Mouse (Mus musculus) kidney, postnatal 14 days (tissue): Measurements from ENCODE around the gene Cntnap5a.

Experiments
- DNase-seq: peaks from one replicate; pipeline ENCODE4 v3.0.0; 2022; ENCODE audit warnings: mixed read lengths

Cntnap5a gene

DNA sequence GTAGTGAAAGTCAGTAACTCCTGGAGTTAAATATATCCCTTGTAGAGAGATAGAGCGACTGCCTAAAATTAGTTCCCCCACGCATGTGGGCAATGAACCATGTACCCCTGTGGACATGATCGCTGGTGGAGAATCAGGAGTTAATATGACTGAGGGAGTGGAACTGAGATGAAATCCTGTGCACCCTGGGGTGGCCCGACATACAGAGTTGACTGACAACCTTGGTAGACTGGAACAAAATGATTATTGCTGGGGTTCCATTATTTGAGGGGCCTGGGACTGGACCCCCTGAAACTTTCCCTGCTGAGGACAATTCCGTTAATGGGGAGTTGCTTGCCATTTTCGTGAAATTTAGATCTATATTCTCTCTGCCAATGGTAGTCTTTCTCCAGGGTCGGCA, 683.0 kb downstream of the Cntnap5a start:
- no peak for DNase-seq

DNA sequence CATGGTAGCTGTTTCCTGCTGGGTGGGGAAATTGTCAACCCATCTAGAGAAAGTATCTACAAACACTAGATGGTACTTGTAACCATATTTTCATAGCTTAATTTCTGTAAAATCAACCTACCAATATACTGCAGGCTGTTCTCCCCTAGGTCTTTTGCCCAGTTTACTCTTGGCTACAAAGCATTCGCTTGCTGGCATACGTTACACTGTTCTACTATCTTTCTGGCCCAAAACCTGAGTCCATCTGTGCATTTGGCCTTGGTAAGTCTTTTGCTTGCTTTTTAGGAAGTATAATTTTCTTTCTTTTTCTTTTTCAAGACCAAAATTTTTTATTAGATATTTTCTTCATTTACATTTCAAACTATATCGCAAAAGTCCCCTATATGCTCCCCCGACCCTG, 686.3 kb downstream of the Cntnap5a start:
- DNase-seq, result no peak

- no peak for DNase-seq
Measured at GRCm38 (mm10) chr1:116373551-116373950, 689.0 kb downstream of the Cntnap5a start.

- DNase-seq, result no peak
Measured at GRCm38 (mm10) chr1:116392390-116392789, 707.8 kb downstream of the Cntnap5a start.

DNA sequence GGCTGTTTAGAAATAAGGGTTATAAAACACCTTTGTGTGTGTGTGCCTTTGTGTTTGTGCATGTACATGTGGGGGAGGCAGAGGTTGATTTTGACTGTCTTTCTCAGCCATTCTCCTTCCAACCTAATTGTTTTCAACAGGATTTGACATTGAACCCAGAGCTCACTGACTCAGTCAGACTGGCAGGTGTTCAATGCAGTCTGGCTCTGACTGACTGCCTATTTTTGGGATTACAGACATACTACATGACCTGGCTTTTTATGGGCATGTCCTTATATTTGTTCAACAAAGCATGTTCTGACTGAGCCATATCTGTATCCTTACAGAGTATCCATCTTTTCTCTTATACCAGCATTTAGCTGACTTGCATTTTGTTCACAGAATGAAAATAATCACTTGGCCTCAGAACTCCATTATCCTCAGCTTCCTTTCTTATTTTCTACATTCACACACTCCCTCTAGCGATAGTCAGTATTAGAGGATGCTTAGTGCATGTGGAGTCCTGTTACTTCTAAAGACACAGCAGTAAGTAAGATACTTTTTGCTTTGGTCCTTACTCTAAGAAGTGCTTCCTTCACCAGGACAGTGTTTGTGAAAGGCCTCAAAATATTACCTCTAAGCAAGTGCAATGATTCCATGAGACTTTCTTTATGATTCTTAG, 717.6 kb downstream of the Cntnap5a start:
- DNase-seq, result no peak

DNA sequence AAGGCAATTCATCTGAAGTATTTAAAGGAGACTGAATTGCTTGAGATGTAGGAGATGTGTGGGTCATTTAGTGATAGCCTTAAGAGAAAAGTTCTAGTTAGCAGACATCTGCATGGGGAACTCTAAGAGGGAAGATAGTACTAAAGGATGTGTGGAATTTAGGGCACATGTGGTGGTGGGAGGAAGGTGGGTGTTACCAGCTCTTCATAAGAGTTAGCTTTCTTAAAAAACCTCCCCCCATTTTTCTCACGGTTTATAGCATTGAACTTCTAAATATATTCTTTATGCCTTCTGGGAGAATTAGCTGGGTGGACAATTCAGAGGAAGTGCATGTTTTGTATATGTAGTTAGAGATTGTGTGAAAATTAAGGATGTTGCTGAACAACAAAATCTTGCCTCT, 725.3 kb downstream of the Cntnap5a start:
- DNase-seq, result no peak

DNA sequence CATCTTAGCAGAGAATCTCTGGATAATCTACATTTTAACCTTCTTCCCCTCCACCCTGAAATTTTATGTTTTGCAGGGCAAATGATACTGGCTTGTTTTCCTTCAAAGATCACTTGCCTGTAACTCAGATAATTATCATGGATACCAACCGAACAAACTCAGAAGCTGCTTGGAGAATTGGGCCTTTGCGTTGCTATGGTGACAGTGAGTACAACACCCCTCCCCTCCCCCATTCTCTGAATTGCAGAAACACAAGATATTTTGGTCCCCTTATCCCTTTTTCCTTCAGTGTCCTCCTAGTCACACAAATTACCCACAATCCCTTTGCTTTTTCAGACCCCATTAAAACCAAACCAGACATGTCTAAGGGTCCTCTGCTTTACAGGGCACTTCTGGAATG, 743.8 kb downstream of the Cntnap5a start:
- DNase-seq, result no peak

DNA sequence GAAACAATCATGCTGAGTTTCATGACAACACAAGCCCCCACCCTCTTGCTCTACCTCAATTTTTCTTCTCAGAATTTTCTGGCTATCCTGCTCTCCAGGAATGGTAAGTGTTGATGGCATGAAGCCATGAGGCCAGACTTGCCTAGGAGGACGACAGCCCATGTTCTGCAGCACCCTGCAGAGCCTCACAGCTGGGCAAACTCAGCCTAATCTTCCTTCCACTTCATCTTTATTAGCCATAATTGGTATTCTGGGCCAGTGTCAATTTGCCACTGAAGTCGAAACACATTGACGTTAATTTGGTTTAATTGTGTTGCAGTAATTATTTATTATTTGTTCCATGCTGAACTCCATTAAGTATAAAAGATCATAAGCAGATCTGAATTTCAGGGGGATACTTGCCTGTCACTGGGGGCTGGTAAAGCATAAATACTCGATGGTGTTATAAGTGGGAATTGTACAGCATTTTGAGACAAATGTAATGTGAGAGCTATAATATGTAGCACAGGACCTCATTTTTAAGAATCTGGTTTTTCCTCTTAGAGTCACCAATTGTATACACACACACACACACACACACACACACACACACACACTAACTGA, 770.7 kb downstream of the Cntnap5a start:
- no peak for DNase-seq

GRCm38 (mm10) chr1:116477703-116478102, 793.1 kb downstream of the Cntnap5a start:
- DNase-seq, result peak; percentile 5

- no peak for DNase-seq
Measured at GRCm38 (mm10) chr1:116488780-116489569, 804.4 kb downstream of the Cntnap5a start.

DNA sequence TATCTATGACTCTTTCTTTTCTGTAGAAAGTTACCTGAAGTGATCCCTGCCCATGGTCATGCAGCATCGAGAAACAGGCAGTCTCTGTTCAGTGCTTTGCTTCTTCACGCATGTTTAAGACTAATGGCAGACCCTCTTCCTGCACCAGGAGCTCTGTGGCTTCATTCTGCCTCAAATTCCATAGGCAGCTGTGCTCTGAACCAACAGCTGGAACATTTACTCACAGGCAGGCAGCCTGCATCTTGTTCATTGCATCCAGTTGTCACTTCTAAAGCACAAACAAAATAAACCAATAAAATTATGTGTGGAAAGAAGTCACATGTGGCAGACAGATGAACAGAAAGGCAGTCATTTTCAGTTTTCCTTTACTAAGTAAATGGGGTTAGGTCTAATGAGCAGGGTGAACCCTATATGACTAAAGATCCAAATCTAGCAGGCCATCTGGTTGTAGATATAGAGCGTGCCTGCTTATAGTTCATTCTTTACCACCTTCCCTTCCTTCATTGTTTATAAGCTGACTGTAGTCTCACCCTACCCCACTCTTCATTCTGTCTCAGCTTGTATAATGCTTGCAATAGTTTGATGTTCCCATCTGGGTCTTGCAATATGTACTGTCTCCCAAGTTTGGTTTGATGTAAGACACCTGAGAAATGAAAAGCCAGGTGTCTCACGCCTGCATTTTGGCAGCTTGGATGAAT, 893.6 kb downstream of the Cntnap5a start:
- no peak for DNase-seq

DNA sequence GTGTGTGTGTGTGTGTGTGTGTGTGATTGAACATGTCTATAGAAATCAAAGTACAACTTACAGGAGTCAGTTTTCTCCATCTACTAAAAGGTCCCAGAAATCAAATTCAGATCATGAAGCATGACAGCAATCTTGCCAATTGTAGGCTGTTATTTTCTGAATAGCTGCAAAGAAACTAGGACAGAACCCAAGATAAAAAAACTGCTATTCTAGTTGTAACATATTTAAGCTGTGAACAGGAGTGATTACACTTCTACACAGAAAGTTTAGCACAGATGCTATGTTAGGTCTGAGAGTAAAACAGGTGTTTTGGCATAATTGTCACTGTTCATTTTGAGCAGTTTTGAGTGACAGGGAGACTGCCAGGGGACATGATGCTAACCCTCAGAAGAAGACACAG, 931.7 kb downstream of the Cntnap5a start:
- DNase-seq, result no peak
